Mouse (Mus musculus): ENCODE measurements around the gene Rpn1. TPM values are rescaled to one million over a fixed set of nuclear protein-coding genes. Genes with fewer than 3 reads are reported as not detected.

Gene Rpn1
- polyA plus RNA-seq, 1 experiment from 2014 or later, result 352 TPM

DNA sequence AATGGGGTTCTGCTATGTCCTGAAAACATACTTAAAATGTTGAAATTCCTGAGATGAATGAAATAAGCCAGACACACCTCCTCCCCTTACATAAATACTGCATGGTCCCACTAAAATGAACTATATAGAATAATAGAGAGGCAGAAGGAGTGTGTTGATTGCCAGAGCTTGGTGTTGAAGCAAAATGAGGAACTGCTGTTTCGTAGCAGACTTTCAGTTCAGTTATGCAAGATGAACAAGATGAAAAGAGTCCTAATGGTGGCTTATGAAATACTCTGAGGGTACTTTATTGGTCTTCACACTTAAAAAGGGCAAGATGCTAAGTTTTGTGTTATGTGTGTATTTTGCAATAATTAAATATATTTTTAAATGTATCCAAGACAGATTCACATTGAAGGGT is 15.5 kb upstream of the Rpn1 start:
- 78% methylated on average over 1 of the region's 1 CpGs for WGBS
- Histone ChIP-seq H3K4me1 (no peaks in the 10 kb centered on the region), H3K9me3 (no peaks in the 10 kb centered on the region)

DNA sequence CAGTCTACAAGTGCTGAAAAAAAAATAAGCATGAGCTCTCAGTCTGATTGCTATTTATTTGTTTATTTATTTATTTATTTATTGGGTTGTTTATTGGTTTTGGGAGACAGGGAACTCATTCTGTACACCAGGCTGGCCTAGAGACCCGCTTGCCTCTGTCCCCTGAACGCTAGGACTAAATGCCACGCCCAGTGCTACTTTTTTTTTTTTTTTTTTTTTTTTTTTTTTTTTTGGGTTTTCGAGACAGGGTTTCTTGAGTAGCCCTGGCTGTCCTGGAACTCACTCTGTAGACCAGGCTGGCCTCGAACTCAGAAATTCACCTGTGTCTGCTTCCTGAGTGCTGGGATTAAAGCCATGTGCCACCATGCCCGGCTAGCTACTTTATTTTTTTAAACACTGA is 13.8 kb upstream of the Rpn1 start:
- Histone ChIP-seq H3K9ac (no peak overlapping the region), H3K4me2 (replicated peaks) (no peak overlapping the region), H3K27me3 (no peaks in the 10 kb centered on the region), H3K4me1 (no peaks in the 10 kb centered on the region), H3K9me3 (no peaks in the 10 kb centered on the region), H3K27ac (no peak overlapping the region), H3K4me3 (no peak overlapping the region), H3K36me3 (no peaks in the 10 kb centered on the region)
- no peak for ATAC-seq (ENCODE audit: insufficient number of reproducible peaks, insufficient read depth, low FRiP score, low TSS enrichment)
- 74% methylated on average over 5 of the region's 6 CpGs for whole genome bisulfite sequencing

More for the DNA sequence above, 15.5 kb upstream of the Rpn1 start:
- H3K36me3 ChIP-seq, result no peaks in the 10 kb centered on the region
- H3K9ac ChIP-seq, result no peak overlapping the region
- H3K4me3 ChIP-seq, result no peak overlapping the region
- no peaks in the 10 kb centered on the region for H3K27me3 ChIP-seq
- no peak overlapping the region for H3K27ac ChIP-seq
- no peak overlapping the region for H3K4me2 ChIP-seq (replicated peaks)
- ATAC-seq (ENCODE audit: insufficient number of reproducible peaks, insufficient read depth, low FRiP score, low TSS enrichment), result no peak

DNA sequence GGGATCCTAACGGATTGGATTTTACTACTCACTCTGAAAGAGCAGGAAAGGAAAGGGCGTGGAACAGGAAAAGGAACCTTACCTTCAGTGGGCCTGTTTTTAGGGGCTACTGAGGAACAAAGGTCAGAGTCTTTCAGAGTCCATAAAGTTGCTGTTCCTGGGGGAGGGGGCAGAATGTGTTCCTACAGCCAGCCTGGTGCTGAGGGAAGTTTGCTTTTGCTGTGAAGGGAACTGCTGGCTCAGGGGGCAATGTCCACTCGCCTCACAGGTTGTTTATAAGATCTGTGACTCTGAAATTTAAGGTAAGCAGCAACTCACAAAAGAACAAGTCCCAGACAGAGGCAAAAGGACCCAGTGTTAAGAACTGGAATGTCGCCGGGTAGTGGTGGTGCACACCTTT is 13.1 kb upstream of the Rpn1 start:
- H3K4me1 ChIP-seq, result 0 out of 2 replicates have a peak, but pooled peaks cover 1% of the 10 kb centered on the region
- H3K36me3 ChIP-seq, result no peaks in the 10 kb centered on the region
- H3K4me3 ChIP-seq, result no peak overlapping the region
- 78% methylated on average over 5 of the region's 5 CpGs for WGBS
- H3K27ac ChIP-seq, result no peak overlapping the region
- no peaks in the 10 kb centered on the region for H3K9me3 ChIP-seq
- no peaks in the 10 kb centered on the region for H3K27me3 ChIP-seq
- H3K4me2 ChIP-seq (replicated peaks), result no peak overlapping the region
- no peak for ATAC-seq (ENCODE audit: insufficient number of reproducible peaks, insufficient read depth, low FRiP score, low TSS enrichment)
- no peak overlapping the region for H3K9ac ChIP-seq

DNA sequence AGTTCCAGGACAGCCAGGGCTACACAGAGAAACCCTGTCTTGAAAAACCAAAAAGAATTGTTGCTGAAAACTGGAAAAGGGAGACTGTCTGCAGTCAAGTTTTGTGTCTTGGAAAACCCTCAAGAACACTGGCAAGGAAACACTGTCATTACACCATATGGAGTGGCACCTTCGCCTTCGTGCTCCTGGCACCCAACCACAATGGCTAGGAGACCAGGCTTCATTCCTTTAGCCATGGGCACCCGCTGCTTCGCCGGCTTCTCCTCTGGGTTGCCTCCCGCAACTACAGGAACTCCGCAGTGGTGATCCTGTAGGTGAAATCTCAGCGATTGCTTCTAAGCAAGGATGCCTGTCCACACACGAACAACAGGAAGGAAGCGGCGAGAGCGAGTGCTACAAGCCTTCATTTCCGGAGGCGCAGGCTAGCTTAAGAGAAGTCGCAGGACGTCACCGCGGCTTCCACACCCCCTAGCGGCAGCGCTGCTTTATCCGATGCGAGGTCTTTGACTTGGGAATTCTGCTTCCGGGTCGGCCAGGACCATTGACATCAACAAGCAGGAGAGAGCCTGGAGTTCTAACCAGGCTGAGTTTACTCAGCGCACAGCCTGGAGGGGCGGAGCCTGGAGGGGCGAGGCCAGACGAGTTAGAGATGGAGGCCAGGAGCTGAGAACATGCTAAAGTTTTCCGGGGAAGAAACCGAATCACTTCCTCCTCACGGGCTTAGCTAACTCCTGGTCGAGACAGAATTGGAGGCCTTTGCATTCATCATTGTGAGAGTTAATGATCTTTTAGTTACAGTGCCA is 9.3 kb upstream of the Rpn1 start:
- H3K9me3 ChIP-seq, result no peaks in the 10 kb centered on the region
- peak overlapping the region; percentile 39 for H3K4me3 ChIP-seq
- H3K27ac ChIP-seq, result peak overlapping the region; percentile 87
- H3K4me2 ChIP-seq (replicated peaks), result peak overlapping the region; percentile 62
- peak overlapping the region; percentile 56 for H3K9ac ChIP-seq
- ATAC-seq (ENCODE audit: insufficient number of reproducible peaks, insufficient read depth, low FRiP score, low TSS enrichment), result peak; percentile 96
- 0 out of 2 replicates have a peak, but pooled peaks cover 3% of the 10 kb centered on the region for H3K4me1 ChIP-seq
- no peaks in the 10 kb centered on the region for H3K36me3 ChIP-seq
- 3% methylated on average over 32 of the region's 32 CpGs for WGBS
- 0 out of 2 replicates have a peak, but pooled peaks cover 3% of the 10 kb centered on the region for H3K27me3 ChIP-seq

DNA sequence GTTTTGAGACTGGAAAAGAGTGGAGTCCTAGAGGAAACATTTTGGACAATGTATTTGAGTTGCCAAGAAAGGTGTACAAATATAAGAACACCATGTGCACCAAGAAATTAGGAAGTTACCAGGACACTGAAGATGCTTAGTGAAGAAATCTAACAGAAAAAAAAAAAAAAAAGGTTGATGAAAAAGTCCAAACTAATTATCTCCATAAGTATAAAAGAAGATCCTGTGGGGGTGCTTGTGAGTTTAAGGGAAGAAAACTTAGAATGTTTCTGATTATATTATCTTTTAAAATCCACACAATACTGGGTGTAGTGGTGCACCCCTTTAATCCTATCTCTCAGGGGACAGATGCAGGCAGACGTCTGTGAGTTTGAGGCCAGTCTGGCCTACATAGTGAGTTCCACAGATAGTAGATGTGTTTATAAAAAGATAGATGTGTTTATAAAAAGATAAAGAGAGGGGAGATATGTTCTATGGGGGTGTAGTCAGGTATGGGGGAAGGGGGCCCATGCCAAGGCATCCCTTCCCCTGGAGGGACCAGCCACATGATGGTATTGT is 8.2 kb upstream of the Rpn1 start:
- no peak overlapping the region for H3K4me3 ChIP-seq
- H3K4me1 ChIP-seq, result 0 out of 2 replicates have a peak, but pooled peaks cover 3% of the 10 kb centered on the region
- no peak overlapping the region for H3K27ac ChIP-seq
- peak overlapping the region; percentile 62; the same call in 1 of the 2 replicates for H3K4me2 ChIP-seq (replicated peaks)
- no peaks in the 10 kb centered on the region for H3K9me3 ChIP-seq
- H3K36me3 ChIP-seq, result no peaks in the 10 kb centered on the region
- H3K27me3 ChIP-seq, result 0 out of 2 replicates have a peak, but pooled peaks cover 3% of the 10 kb centered on the region
- no peak for ATAC-seq (ENCODE audit: insufficient number of reproducible peaks, insufficient read depth, low FRiP score, low TSS enrichment)
- 79% methylated on average over 1 of the region's 1 CpGs for WGBS
- H3K9ac ChIP-seq, result no peak overlapping the region

DNA sequence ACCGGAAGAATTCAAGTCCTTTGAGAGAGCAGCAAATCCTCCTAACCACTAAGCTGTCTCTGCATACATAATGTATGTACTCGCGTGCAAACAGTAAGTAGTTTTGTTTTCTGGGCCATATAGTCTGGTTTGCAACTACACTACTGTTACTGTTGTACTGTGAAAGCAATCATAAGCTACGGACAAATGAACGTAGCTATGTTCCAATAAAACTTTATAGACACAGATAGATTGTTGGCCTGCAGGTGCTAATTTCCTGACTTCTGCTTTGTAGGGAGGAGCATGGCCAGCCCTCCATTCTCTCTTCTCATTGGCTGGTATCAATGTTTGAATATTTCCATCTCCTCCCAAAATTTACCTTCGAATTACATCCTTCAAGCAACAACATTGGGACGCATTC is 1.2 kb upstream of the Rpn1 start:
- Histone ChIP-seq H3K4me2 (replicated peaks) (no peak overlapping the region), H3K36me3 (no peaks in the 10 kb centered on the region), H3K27ac (no peak overlapping the region), H3K9ac (no peak overlapping the region), H3K9me3 (no peaks in the 10 kb centered on the region), H3K4me3 (no peak overlapping the region), H3K27me3 (no peaks in the 10 kb centered on the region), H3K4me1 (peaks cover 23% of the 10 kb centered on the region)
- ATAC-seq (ENCODE audit: insufficient number of reproducible peaks, insufficient read depth, low FRiP score, low TSS enrichment), result no peak
- 82% methylated on average over 7 of the region's 7 CpGs for WGBS

DNA sequence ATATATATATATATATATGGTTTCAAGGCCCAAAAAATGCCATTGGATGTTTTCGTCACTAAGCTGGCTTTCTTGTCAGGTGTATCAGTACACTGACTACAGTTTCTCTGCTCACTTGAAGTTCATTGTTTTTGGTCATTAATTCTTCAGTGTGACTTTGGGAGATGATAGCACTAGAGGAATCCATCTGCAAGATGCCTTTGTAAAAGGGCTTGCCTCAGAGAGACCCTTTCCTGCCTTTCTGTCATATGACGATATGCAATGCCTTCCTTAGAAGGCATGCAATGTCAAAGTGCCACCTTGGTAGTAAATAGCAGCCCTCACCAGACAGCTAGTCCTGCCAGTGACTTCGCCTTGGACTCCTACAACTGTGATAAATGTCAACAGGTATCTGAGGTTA is 610 bp upstream of the Rpn1 start:
- Histone ChIP-seq H3K9me3 (no peaks in the 10 kb centered on the region), H3K9ac (no peak overlapping the region), H3K36me3 (peaks cover 5% of the 10 kb centered on the region; the same call in 1 of the 2 replicates), H3K4me1 (peaks cover 23% of the 10 kb centered on the region), H3K27ac (no peak overlapping the region), H3K4me3 (peak overlapping the region; percentile 96; the same call in 1 of the 2 replicates), H3K27me3 (no peaks in the 10 kb centered on the region), H3K4me2 (replicated peaks) (peak overlapping the region; percentile 48)
- 71% methylated on average over 3 of the region's 3 CpGs for WGBS
- ATAC-seq (ENCODE audit: insufficient number of reproducible peaks, insufficient read depth, low FRiP score, low TSS enrichment), result no peak

DNA sequence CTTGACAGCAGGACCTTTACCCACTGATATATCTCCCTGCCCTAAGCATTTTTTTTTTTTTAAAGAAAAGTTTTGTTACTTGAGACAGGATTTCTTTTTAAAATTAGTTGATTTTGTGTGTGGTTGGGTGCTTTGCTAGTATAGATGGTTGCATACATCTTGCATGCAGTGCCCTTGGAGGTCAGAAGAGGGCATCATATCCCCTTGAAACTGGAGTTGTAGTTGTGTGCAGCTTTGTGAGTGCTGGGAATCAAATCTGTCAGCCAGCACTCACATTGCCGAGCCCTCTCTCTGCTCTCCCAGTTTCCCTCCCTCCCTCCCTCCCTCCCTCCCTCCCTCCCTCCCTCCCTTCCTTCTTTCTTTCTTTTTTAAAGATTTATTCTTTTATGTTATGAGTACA is 4.7 kb downstream of the Rpn1 start:
- H3K4me2 ChIP-seq (replicated peaks), result no peak overlapping the region
- H3K9ac ChIP-seq, result no peak overlapping the region
- WGBS, result 79% methylated on average over 1 of the region's 1 CpGs
- H3K4me3 ChIP-seq, result no peak overlapping the region
- no peaks in the 10 kb centered on the region for H3K9me3 ChIP-seq
- H3K36me3 ChIP-seq, result peaks cover 46% of the 10 kb centered on the region
- ATAC-seq (ENCODE audit: insufficient number of reproducible peaks, insufficient read depth, low FRiP score, low TSS enrichment), result no peak
- no peaks in the 10 kb centered on the region for H3K27me3 ChIP-seq
- H3K27ac ChIP-seq, result no peak overlapping the region
- peaks cover 20% of the 10 kb centered on the region for H3K4me1 ChIP-seq

DNA sequence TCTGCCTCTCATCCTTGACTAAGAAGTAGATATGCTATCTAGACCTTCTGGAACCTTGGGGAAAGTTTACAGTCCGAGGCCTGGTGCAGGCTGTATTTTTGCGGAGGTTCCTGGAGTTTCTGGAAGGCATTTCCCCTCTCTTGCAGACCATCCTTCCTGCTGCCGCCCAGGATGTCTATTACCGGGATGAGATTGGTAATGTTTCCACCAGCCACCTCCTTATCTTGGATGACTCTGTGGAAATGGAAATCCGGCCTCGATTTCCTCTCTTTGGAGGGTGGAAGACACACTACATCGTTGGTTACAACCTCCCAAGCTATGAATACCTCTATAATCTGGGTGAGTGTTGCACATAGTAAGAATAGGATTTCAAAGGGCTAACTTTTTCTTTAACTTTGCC is 11.1 kb downstream of the Rpn1 start:
- Histone ChIP-seq H3K36me3 (peaks cover 94% of the 10 kb centered on the region), H3K4me1 (no peaks in the 10 kb centered on the region), H3K27ac (no peak overlapping the region), H3K27me3 (no peaks in the 10 kb centered on the region), H3K9me3 (no peaks in the 10 kb centered on the region), H3K9ac (no peak overlapping the region), H3K4me3 (no peak overlapping the region), H3K4me2 (replicated peaks) (no peak overlapping the region)
- 91% methylated on average over 7 of the region's 7 CpGs for WGBS
- no peak for ATAC-seq (ENCODE audit: insufficient number of reproducible peaks, insufficient read depth, low FRiP score, low TSS enrichment)

DNA sequence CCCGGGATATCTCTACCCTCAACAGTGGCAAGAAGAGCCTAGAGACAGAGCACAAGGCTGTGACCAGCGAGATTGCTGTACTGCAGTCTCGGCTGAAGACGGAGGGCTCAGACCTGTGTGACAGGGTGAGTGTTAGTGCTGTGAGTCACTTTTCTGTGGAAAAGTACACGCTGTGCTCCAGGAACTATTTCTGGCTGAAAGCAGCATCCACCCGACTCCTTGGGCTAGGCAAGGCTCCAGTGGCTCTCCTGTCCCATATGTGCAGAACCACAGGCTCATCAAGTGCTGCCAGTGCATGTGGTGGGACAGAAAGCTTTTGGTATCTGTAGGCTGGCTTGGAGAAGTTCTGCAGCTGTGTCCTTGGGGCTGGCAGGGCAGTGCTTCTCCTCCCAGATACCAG is 17.8 kb downstream of the Rpn1 start:
- ATAC-seq (ENCODE audit: insufficient number of reproducible peaks, insufficient read depth, low FRiP score, low TSS enrichment), result no peak
- Histone ChIP-seq H3K4me1 (peaks cover 6% of the 10 kb centered on the region; the same call in 1 of the 2 replicates), H3K4me3 (no peak overlapping the region), H3K4me2 (replicated peaks) (no peak overlapping the region), H3K27ac (no peak overlapping the region), H3K36me3 (peaks cover 77% of the 10 kb centered on the region), H3K27me3 (no peaks in the 10 kb centered on the region), H3K9ac (no peak overlapping the region), H3K9me3 (no peaks in the 10 kb centered on the region)
- 95% methylated on average over 6 of the region's 6 CpGs for WGBS

DNA sequence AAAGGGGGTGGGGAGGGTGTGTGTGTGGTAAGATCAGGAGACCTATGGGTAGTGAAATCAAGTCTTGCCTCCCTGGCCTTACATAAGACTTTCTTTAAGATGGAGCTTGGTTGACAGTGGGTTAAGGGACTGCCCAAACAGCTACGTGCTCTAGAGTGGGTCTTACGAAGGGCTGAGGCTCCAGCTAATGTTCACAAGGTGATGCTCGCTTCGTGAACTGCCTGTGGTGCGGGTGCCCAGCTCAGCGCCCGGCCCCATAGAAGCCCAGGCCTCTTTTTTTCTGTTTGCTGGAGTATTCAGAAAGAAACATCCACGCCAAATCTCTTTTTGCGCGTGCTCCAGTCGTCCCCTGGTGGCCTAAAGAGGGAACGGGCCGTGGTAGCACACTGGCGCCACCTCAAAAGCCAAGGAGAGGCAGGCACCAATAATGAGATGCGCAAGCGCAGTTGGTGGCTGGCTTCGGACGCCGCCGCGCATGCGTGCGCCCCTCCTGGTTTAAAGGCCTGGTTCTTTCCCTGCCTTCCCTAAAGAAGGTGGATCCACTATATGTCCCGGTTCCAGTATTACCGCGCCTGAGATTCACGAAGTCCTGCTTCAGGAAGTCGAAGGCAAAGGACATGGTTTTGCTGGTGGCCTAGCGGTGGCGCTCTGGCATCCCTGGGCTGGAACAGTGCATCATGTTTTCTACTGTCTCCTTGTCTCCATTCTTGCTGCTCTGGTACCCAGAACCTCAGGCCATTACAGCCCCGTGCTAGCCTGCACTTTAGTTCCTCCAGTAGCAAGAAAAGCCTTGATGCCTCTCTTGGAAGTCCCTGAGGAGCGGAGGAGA is 21.7 kb downstream of the Rpn1 start:
- Histone ChIP-seq H3K4me3 (no peak overlapping the region), H3K4me1 (peaks cover 6% of the 10 kb centered on the region; the same call in 1 of the 2 replicates), H3K4me2 (replicated peaks) (peak overlapping the region; percentile 42), H3K27me3 (no peaks in the 10 kb centered on the region), H3K9me3 (no peaks in the 10 kb centered on the region), H3K36me3 (peaks cover 39% of the 10 kb centered on the region), H3K27ac (peak overlapping the region; percentile 66), H3K9ac (peak overlapping the region; percentile 34)
- ATAC-seq (ENCODE audit: insufficient number of reproducible peaks, insufficient read depth, low FRiP score, low TSS enrichment), result peak; percentile 80
- 10% methylated on average over 32 of the region's 32 CpGs for WGBS

All from embryonic facial prominence, embryonic 12.5 days (tissue).